Mouse (Mus musculus) left cerebral cortex, adult 9 months (tissue): ENCODE results near the gene Mucl2.
"Not testable (repeated sequence)": the region's sequence is repeated elsewhere in the genome, so short reads cannot be mapped to it uniquely, and the experiment has no call there.

ENCODE experiments used
- DNase-seq, 2 experiments: peaks; one replicate each; pipeline ENCODE4 v3.0.0; 2022; ENCODE audit warnings: low spot score in 2 of 2

The Mucl2 gene

GRCm38 (mm10) chr15:103899212-103899611 lies at the start of gene Mucl2:
TSS of gene Mucl2 (minus strand) at chr15:103899312.
- DNase-seq, result no peak

GRCm38 (mm10) chr15:103913061-103913460 lies 13.9 kb upstream of the Mucl2 start:
- not testable (repeated sequence) for DNase-seq
